Mouse (Mus musculus): ENCODE measurements around the gene Gm45194.

Gene Gm45194

GRCm38 (mm10) chrX:111891089-111891488 lies at the start of gene Gm45194:
Gene Gm45194 (plus strand): TSS chrX:111891389.
- DNase-seq: no peak

GRCm38 (mm10) chrX:111855878-111856277 lies 35.3 kb upstream of the Gm45194 start:
- no peak for DNase-seq

GRCm38 (mm10) chrX:111881251-111881650 lies 9.9 kb upstream of the Gm45194 start:
- DNase-seq: no peak

GRCm38 (mm10) chrX:111894321-111895050 lies 3.3 kb downstream of the Gm45194 start:
- DNase-seq: no peak

GRCm38 (mm10) chrX:111895084-111895779 lies 4.0 kb downstream of the Gm45194 start:
- no peak for DNase-seq

- DNase-seq: no peak
Observed at GRCm38 (mm10) chrX:111917422-111917821, 26.2 kb downstream of the Gm45194 start.

GRCm38 (mm10) chrX:111960909-111961308 lies 69.7 kb downstream of the Gm45194 start:
- no peak for DNase-seq

GRCm38 (mm10) chrX:111999661-112000060 lies 108.5 kb downstream of the Gm45194 start:
- DNase-seq: no peak

- DNase-seq: no peak
Observed at GRCm38 (mm10) chrX:112010707-112011106, 119.5 kb downstream of the Gm45194 start, which contains the start of gene Tex16. Gene Tex16 (plus strand): TSS chrX:112011007.

GRCm38 (mm10) chrX:112238749-112239148 lies 347.6 kb downstream of the Gm45194 start, which contains the start of gene 4933403O08Rik:
Gene 4933403O08Rik (plus strand): TSS chrX:112239049.
- no peak for DNase-seq

GRCm38 (mm10) chrX:112242916-112243315 lies 351.7 kb downstream of the Gm45194 start:
- no peak for DNase-seq

- no peak for DNase-seq
Observed at GRCm38 (mm10) chrX:112255513-112255912, 364.3 kb downstream of the Gm45194 start.

GRCm38 (mm10) chrX:112273550-112273949 lies 382.4 kb downstream of the Gm45194 start:
- DNase-seq: no peak

Measured in thymus, postnatal 25 days (tissue).